Mouse (Mus musculus) lung, adult 2 months (tissue): Measurements from ENCODE around the gene Arhgap15.

Source experiments
- CTCF ChIP-seq: fragments of 200-500 bp; IDR thresholded peaks from 2 replicates; pipeline ENCODE4 v1.5.1; 2011; ENCODE audit warnings: mild to moderate bottlenecking, low read length, control low read depth; ENCODE audit not compliant: insufficient read depth
- POLR2A ChIP-seq: fragments of 200-500 bp; IDR thresholded peaks from 2 replicates; pipeline ENCODE4 v1.6.1; 2011; ENCODE audit warnings: low read depth, mild to moderate bottlenecking, control low read depth, low read length, borderline replicate concordance; ENCODE audit errors: extremely low read depth

DNA sequence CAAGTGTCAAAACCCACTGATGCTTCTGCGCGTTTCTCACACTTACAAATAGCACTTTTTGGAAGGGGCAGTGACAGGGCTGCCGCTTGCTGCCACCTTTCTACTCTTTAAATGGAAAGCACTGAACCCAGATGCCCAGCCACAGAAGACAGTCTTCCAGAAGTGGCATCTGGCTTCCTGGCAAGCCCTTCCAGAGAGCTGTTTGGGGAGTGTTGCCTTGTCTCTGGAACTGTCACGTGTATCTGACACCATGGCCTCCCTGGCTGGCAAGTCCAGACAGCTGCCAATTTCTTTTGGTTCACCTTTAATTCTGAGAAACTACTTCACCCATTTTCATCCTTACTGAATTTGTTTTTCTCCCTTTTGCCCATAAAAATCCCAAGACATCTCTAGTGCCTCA, 584.7 kb downstream of the Arhgap15 start:
- TF ChIP-seq CTCF = no peak
- TF ChIP-seq POLR2A = no peak
